Mouse (Mus musculus): ENCODE data around the gene Tbc1d1. TPM values are rescaled to one million over a fixed set of nuclear protein-coding genes. Genes with fewer than 3 reads are reported as not detected.
"Not testable (repeated sequence)": the region's sequence is repeated elsewhere in the genome, so short reads cannot be mapped to it uniquely, and the experiment has no call there.

Gene Tbc1d1
- total RNA-seq, 2 experiments from 2014 or later = 39.3 to 77.3 TPM

- DNase-seq = no peak
Measured at GRCm38 (mm10) chr5:64315088-64315487, 159.0 kb downstream of the Tbc1d1 start.

GRCm38 (mm10) chr5:64323286-64323685, 167.2 kb downstream of the Tbc1d1 start:
- no peak for DNase-seq

GRCm38 (mm10) chr5:64324353-64324752, 168.2 kb downstream of the Tbc1d1 start:
- no peak for DNase-seq

GRCm38 (mm10) chr5:64324920-64325319, 168.8 kb downstream of the Tbc1d1 start:
- DNase-seq = no peak

- DNase-seq = peak; percentile 19
Measured at GRCm38 (mm10) chr5:64325741-64326355, 169.7 kb downstream of the Tbc1d1 start.

- peak; percentile 85 for DNase-seq
Measured at GRCm38 (mm10) chr5:64326427-64327181, 170.5 kb downstream of the Tbc1d1 start.

- DNase-seq = peak; percentile 36
Measured at GRCm38 (mm10) chr5:64327212-64327902, 171.3 kb downstream of the Tbc1d1 start.

- peak; percentile 87 for DNase-seq
Measured at GRCm38 (mm10) chr5:64336767-64337408, 180.8 kb downstream of the Tbc1d1 start.

GRCm38 (mm10) chr5:64338795-64339194, 182.7 kb downstream of the Tbc1d1 start:
- DNase-seq = not testable (repeated sequence)

GRCm38 (mm10) chr5:64340366-64340765, 184.3 kb downstream of the Tbc1d1 start:
- DNase-seq = no peak

GRCm38 (mm10) chr5:64341671-64342070, 185.6 kb downstream of the Tbc1d1 start:
- DNase-seq = no peak

GRCm38 (mm10) chr5:64342138-64342537, 186.0 kb downstream of the Tbc1d1 start:
- DNase-seq = no peak

- DNase-seq = peak; percentile 28
Measured at GRCm38 (mm10) chr5:64343972-64344700, 188.0 kb downstream of the Tbc1d1 start.

- no peak for DNase-seq
Measured at GRCm38 (mm10) chr5:64345181-64345735, 189.2 kb downstream of the Tbc1d1 start.

- no peak for DNase-seq
Measured at GRCm38 (mm10) chr5:64345761-64346160, 189.7 kb downstream of the Tbc1d1 start.

GRCm38 (mm10) chr5:64346343-64346885, 190.3 kb downstream of the Tbc1d1 start:
- no peak for DNase-seq

- DNase-seq = no peak
Measured at GRCm38 (mm10) chr5:64348166-64348565, 192.1 kb downstream of the Tbc1d1 start.

GRCm38 (mm10) chr5:64348780-64349179, 192.7 kb downstream of the Tbc1d1 start:
- DNase-seq = no peak

- no peak for DNase-seq
Measured at GRCm38 (mm10) chr5:64351968-64352367, 195.9 kb downstream of the Tbc1d1 start.

GRCm38 (mm10) chr5:64358639-64359584, 202.8 kb downstream of the Tbc1d1 start:
- DNase-seq = no peak
